Mouse (Mus musculus): ENCODE data around the gene Atrnl1. TPM values are rescaled to one million over a fixed set of nuclear protein-coding genes. Genes with fewer than 3 reads are reported as not detected.
"Not testable (repeated sequence)": the region's sequence is repeated elsewhere in the genome, so short reads cannot be mapped to it uniquely, and the experiment has no call there.

The Atrnl1 gene
- polyA plus RNA-seq, 1 experiment from 2014 or later = 8.1 TPM

GRCm38 (mm10) chr19:57961738-57962640, 351.2 kb downstream of the Atrnl1 start:
- 0 out of 2 replicates have a peak overlapping the region, but pooled peaks have one; percentile 23 for H3K27ac ChIP-seq (replicated peaks)
- no peak overlapping the region for H3K9ac ChIP-seq
- no peaks in the 10 kb centered on the region for H3K27me3 ChIP-seq
- H3K9me3 ChIP-seq = no peaks in the 10 kb centered on the region
- H3K36me3 ChIP-seq = no peaks in the 10 kb centered on the region
- H3K4me3 ChIP-seq = no peak overlapping the region
- no peak for ATAC-seq (ENCODE audit: low read depth)
- 43% methylated on average over 16 of the region's 16 CpGs for WGBS
- no peak overlapping the region for H3K4me2 ChIP-seq
- peaks cover 16% of the 10 kb centered on the region for H3K4me1 ChIP-seq (replicated peaks)

DNA sequence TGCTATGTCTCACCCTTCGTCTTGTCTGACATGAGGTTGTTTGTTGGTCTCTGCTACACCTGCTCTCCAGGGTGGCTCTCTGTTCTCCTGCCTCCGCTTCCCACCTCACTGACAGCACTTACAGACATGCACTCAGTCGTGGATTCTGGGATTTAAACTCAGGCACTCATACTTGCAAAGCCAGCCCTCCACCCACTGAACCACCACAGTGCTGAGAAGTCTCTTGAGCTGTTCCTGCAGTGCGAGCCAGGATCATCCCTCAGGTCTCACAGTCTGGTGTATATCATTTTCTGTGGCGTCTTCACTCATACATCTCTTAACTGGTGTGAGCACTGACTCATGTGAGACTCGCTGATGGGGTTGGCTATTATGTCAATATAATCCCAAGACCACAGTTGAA, 353.0 kb downstream of the Atrnl1 start:
- no peaks in the 10 kb centered on the region for H3K9me3 ChIP-seq
- peaks cover 16% of the 10 kb centered on the region for H3K4me1 ChIP-seq (replicated peaks)
- H3K27me3 ChIP-seq = no peaks in the 10 kb centered on the region
- H3K27ac ChIP-seq (replicated peaks) = no peak overlapping the region
- no peaks in the 10 kb centered on the region for H3K36me3 ChIP-seq
- H3K9ac ChIP-seq = no peak overlapping the region
- ATAC-seq (ENCODE audit: low read depth) = no peak
- H3K4me3 ChIP-seq = no peak overlapping the region
- WGBS = 90% methylated on average over 6 of the region's 6 CpGs
- H3K4me2 ChIP-seq = no peak overlapping the region

- Histone ChIP-seq H3K36me3 (no peaks in the 10 kb centered on the region), H3K9ac (no peak overlapping the region), H3K27ac (replicated peaks) (no peak overlapping the region), H3K4me3 (no peak overlapping the region), H3K9me3 (no peaks in the 10 kb centered on the region), H3K4me1 (replicated peaks) (no peaks in the 10 kb centered on the region), H3K4me2 (no peak overlapping the region), H3K27me3 (no peaks in the 10 kb centered on the region)
- WGBS = 91% methylated on average over 7 of the region's 7 CpGs
- ATAC-seq (ENCODE audit: low read depth) = no peak
Observed at GRCm38 (mm10) chr19:57969766-57970165, 358.9 kb downstream of the Atrnl1 start.

- no peak overlapping the region for H3K4me3 ChIP-seq
- no peaks in the 10 kb centered on the region for H3K9me3 ChIP-seq
- no peak overlapping the region for H3K27ac ChIP-seq (replicated peaks)
- H3K4me2 ChIP-seq = no peak overlapping the region
- H3K36me3 ChIP-seq = 0 out of 2 replicates have a peak, but pooled peaks cover 6% of the 10 kb centered on the region
- ATAC-seq (ENCODE audit: low read depth) = no peak
- no peaks in the 10 kb centered on the region for H3K4me1 ChIP-seq (replicated peaks)
- no peak overlapping the region for H3K9ac ChIP-seq
- no peaks in the 10 kb centered on the region for H3K27me3 ChIP-seq
- WGBS = 91% methylated on average over 13 of the region's 13 CpGs
Observed at GRCm38 (mm10) chr19:57970342-57970895, 359.6 kb downstream of the Atrnl1 start.

DNA sequence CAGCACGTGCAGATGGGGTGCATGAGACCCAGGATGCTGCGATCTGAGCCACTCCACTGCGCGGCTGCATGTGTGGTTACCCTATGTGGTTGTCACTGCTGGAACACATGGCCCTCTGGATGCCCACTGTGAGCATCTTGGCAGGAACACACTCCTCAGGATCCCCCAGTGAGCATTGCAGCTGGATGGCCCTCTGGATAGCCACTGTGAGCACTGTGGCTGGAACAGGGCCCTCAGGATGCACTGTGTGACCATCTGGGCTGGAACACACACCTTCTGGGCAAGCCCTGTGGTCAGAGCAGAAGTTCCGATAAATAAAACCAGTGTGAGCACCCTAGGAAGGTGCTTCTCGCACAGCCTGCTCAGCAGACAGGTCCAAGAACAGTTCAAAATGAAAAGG, 364.4 kb downstream of the Atrnl1 start:
- Histone ChIP-seq H3K4me1 (replicated peaks) (no peaks in the 10 kb centered on the region), H3K9me3 (peaks cover 4% of the 10 kb centered on the region), H3K27me3 (no peaks in the 10 kb centered on the region), H3K9ac (no peak overlapping the region), H3K4me2 (no peak overlapping the region), H3K27ac (replicated peaks) (no peak overlapping the region), H3K36me3 (0 out of 2 replicates have a peak, but pooled peaks cover 16% of the 10 kb centered on the region), H3K4me3 (no peak overlapping the region)
- WGBS = 83% methylated on average over 6 of the region's 6 CpGs
- ATAC-seq (ENCODE audit: low read depth) = no peak

DNA sequence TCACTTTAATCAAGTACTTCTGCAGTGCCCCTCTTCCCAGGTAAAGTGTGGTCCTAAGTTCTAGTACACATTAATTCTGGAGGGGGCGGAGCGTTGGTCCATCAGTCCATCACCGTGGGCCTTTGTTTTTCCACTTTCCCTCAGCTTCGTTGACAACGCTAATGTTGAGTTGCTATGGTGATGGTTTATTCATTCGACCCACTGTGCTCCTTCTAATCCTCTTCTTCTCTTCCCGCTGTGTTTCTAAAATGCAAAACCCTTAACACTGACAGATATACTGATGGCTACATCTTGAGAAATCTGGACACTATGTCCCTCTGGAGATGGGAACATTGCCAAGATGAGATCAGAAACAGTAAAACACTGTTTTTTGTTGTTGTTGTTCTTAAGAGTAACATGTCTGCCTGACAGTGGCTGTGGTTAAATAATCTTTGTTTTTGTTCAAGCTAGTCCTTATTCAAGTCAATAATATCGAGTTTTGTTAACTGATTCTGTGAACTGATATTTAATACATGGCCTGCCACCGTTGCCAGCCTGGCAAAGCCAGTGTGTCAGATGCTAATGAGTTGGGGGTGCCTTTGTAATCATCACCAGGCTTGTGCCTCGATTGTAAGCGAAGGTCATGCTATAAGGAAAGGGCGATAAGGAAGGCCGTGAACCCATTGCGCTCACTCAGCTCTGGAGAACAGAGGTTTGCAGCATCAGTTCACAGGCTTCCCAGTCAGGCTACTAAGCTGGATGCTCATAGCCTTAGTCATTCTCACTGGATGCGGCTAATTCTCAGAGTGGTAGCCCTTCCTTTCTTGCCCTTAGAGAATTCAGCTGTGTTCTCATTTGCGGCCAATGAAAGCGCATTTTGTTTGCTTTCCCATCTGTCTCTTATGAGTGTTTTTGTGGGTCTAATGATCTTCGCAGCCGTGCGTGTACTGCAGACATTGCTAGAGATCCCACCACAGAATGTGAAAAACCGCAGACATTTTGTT, 375.4 kb downstream of the Atrnl1 start:
- Histone ChIP-seq H3K27me3 (no peaks in the 10 kb centered on the region), H3K9me3 (no peaks in the 10 kb centered on the region), H3K4me2 (no peak overlapping the region), H3K27ac (replicated peaks) (peak overlapping the region; percentile 64), H3K4me1 (replicated peaks) (peaks cover 42% of the 10 kb centered on the region), H3K4me3 (no peak overlapping the region), H3K9ac (no peak overlapping the region), H3K36me3 (no peaks in the 10 kb centered on the region)
- peak; percentile 54; the same call in 1 of the 2 replicates for ATAC-seq (ENCODE audit: low read depth)
- 47% methylated on average over 21 of the region's 21 CpGs for WGBS

DNA sequence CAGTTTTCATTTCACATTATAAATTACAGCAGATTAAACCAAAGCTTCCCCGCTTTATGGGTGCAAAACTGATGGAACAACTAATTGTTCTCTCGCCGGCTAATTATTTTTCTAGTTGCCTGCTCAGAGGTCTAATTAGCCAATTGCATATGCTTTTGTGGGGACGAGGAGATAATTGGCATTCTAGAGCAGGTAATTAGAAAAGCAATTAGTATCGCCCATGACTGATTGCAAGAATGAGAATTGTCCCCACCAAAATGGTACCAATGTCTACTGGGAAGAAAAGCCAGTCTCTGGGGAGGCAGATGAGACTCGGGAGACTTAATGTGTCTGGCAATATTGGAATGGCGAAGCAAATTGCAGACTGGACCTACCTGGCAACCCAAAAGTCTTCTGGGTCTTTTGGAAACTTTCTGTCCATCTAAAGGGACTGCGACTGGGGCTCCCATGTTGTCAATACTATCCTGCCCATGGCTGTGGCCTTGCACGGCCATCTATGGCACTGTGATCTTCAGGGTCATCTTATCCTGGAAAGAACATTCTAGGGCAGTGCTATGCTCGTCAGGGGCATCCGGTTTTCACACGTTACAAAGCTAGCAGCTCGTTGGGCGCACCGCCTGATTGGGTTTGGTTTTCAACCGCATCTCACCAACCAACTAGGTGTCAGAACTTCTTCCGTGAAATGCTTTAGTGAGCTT, 377.0 kb downstream of the Atrnl1 start:
- Histone ChIP-seq H3K4me2 (no peak overlapping the region), H3K9ac (no peak overlapping the region), H3K4me1 (replicated peaks) (peaks cover 47% of the 10 kb centered on the region), H3K4me3 (no peak overlapping the region), H3K36me3 (no peaks in the 10 kb centered on the region), H3K27ac (replicated peaks) (peak overlapping the region; percentile 64), H3K9me3 (no peaks in the 10 kb centered on the region), H3K27me3 (no peaks in the 10 kb centered on the region)
- ATAC-seq (ENCODE audit: low read depth) = peak; percentile 19; the same call in 1 of the 2 replicates
- WGBS = 70% methylated on average over 17 of the region's 17 CpGs

DNA sequence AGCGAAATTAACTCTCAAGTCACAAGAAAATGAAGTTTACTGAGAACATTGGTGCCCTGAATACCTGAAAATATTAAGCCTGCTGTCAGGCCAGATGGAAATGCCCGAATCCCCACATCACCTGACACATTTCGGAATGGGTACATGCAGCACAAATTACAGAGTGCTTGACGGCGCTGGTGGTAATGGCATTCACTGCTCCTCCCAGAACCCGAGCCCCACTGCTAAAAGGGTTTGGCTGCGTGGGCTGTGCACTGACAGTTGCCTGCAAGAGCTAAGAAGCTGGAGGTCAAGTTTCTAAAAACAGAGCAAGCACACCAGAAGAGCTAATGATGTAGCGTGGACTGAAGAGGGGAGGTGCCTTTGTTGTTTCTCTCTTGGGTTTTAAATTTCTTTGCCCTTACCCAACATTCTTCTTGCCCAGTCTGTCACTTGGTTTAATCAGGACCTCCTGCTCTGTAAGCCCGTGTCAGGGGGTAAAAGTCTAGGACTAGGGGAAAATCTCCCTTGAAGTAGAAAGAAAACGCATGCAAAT, 377.8 kb downstream of the Atrnl1 start:
- H3K36me3 ChIP-seq = no peaks in the 10 kb centered on the region
- 68% methylated on average over 10 of the region's 10 CpGs for WGBS
- peak overlapping the region; percentile 46; the same call in 1 of the 2 replicates for H3K27ac ChIP-seq (replicated peaks)
- no peak overlapping the region for H3K9ac ChIP-seq
- no peak overlapping the region for H3K4me3 ChIP-seq
- H3K4me2 ChIP-seq = no peak overlapping the region
- H3K4me1 ChIP-seq (replicated peaks) = peaks cover 47% of the 10 kb centered on the region
- no peaks in the 10 kb centered on the region for H3K27me3 ChIP-seq
- H3K9me3 ChIP-seq = no peaks in the 10 kb centered on the region
- ATAC-seq (ENCODE audit: low read depth) = no peak

- Histone ChIP-seq H3K9ac (no peak overlapping the region), H3K27me3 (no peaks in the 10 kb centered on the region), H3K27ac (replicated peaks) (no peak overlapping the region), H3K4me1 (replicated peaks) (peaks cover 38% of the 10 kb centered on the region), H3K36me3 (no peaks in the 10 kb centered on the region), H3K4me2 (no peak overlapping the region), H3K4me3 (no peak overlapping the region), H3K9me3 (no peaks in the 10 kb centered on the region)
- WGBS = 63% methylated on average over 14 of the region's 14 CpGs
- no peak for ATAC-seq (ENCODE audit: low read depth)
Observed at GRCm38 (mm10) chr19:57991099-57991760, 380.4 kb downstream of the Atrnl1 start.

- WGBS = 91% methylated on average over 15 of the region's 15 CpGs
- H3K4me1 ChIP-seq (replicated peaks) = peaks cover 11% of the 10 kb centered on the region; the same call in 1 of the 2 replicates
- not testable (repeated sequence) for H3K36me3 ChIP-seq; H3K9ac ChIP-seq; H3K27ac ChIP-seq (replicated peaks); H3K4me3 ChIP-seq; H3K4me2 ChIP-seq; H3K9me3 ChIP-seq; H3K27me3 ChIP-seq; ATAC-seq (ENCODE audit: low read depth)
Observed at GRCm38 (mm10) chr19:57994174-57994833, 383.5 kb downstream of the Atrnl1 start.

Measured in neural tube, embryonic 13.5 days (tissue).